Mouse (Mus musculus): Measurements from ENCODE around the gene Prrc2b. TPM values are rescaled to one million over a fixed set of nuclear protein-coding genes. Genes with fewer than 3 reads are reported as not detected.

Prrc2b gene
- polyA plus RNA-seq, 1 experiment from 2014 or later = 18.7 TPM

GRCm38 (mm10) chr2:32171658-32172433 lies 21.0 kb downstream of the Prrc2b start:
- H3K27ac ChIP-seq (replicated peaks) = peak overlapping the region; percentile 0
- H3K4me2 ChIP-seq (replicated peaks; ENCODE audit: low read depth) = no peak overlapping the region
- 0 out of 2 replicates have a peak, but pooled peaks have one; percentile 7 for TF ChIP-seq CTCF (IDR thresholded peaks at IDR 0.05; ENCODE audit: low read depth)
- TF ChIP-seq EP300 (optimal IDR thresholded peaks at IDR 0.05) = no peak
- H3K4me1 ChIP-seq (replicated peaks; ENCODE audit: control insufficient read depth, insufficient read depth) = peaks cover 21% of the 10 kb centered on the region
- H3K36me3 ChIP-seq (ENCODE audit: control insufficient read depth, insufficient read depth, low read length) = no peaks in the 10 kb centered on the region
- WGBS = 62% methylated on average over 14 of the region's 14 CpGs
- H3K4me3 ChIP-seq (ENCODE audit: low read depth, low read length) = no peak overlapping the region
- DNase-seq (ENCODE audit: low spot score) (no peak), ATAC-seq (ENCODE audit: low FRiP score, low TSS enrichment) (no peak)
- no peaks in the 10 kb centered on the region for H3K9me3 ChIP-seq (ENCODE audit: control insufficient read depth, low read length)
- no peak overlapping the region for H3K9ac ChIP-seq (ENCODE audit: low read length)
- H3K27me3 ChIP-seq (ENCODE audit: control insufficient read depth, insufficient read depth, low read length) = no peaks in the 10 kb centered on the region

- peak overlapping the region; percentile 8 for H3K4me2 ChIP-seq (replicated peaks; ENCODE audit: low read depth)
- H3K9me3 ChIP-seq (ENCODE audit: control insufficient read depth, low read length) = no peaks in the 10 kb centered on the region
- no peak overlapping the region for H3K4me3 ChIP-seq (ENCODE audit: low read depth, low read length)
- H3K27me3 ChIP-seq (ENCODE audit: control insufficient read depth, insufficient read depth, low read length) = no peaks in the 10 kb centered on the region
- DNase-seq (ENCODE audit: low spot score) = peak; percentile 82
- TF ChIP-seq EP300 (optimal IDR thresholded peaks at IDR 0.05) (peak; percentile 39), CTCF (IDR thresholded peaks at IDR 0.05; ENCODE audit: low read depth) (no peak)
- peak overlapping the region; percentile 75 for H3K27ac ChIP-seq (replicated peaks)
- H3K4me1 ChIP-seq (replicated peaks; ENCODE audit: control insufficient read depth, insufficient read depth) = peaks cover 16% of the 10 kb centered on the region
- H3K9ac ChIP-seq (ENCODE audit: low read length) = 0 out of 2 replicates have a peak overlapping the region, but pooled peaks have one; percentile 27
- peak; percentile 88 for ATAC-seq (ENCODE audit: low FRiP score, low TSS enrichment)
- WGBS = 12% methylated on average over 13 of the region's 13 CpGs
- no peaks in the 10 kb centered on the region for H3K36me3 ChIP-seq (ENCODE audit: control insufficient read depth, insufficient read depth, low read length)
Observed at GRCm38 (mm10) chr2:32174170-32174741, 23.4 kb downstream of the Prrc2b start.

DNA sequence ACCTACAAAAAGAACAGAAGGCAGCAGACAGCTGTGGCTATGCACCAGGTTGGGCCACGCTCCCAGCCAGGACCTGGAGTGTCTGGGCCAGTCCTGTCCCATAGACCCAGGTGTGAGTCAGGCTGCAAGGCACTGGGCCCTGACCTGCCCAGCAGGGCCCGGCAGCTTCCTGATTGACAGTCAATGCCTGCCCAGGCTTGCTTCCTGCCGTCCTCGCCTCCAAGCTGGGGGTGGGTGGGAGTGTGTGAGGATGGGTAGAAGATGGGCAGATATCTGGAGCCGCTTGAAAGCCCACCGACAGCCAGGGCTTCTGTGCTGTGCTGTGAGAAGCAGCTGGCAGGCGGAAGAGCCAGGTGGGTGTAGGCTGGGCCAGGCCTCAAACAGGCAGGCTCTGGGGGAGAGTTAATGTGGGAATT lies 24.2 kb downstream of the Prrc2b start:
- Histone ChIP-seq H3K36me3 (ENCODE audit: control insufficient read depth, insufficient read depth, low read length) (no peaks in the 10 kb centered on the region), H3K9ac (ENCODE audit: low read length) (peak overlapping the region; percentile 41), H3K4me1 (replicated peaks; ENCODE audit: control insufficient read depth, insufficient read depth) (peaks cover 17% of the 10 kb centered on the region), H3K4me3 (ENCODE audit: low read depth, low read length) (no peak overlapping the region), H3K9me3 (ENCODE audit: control insufficient read depth, low read length) (no peaks in the 10 kb centered on the region), H3K27ac (replicated peaks) (peak overlapping the region; percentile 75), H3K4me2 (replicated peaks; ENCODE audit: low read depth) (peak overlapping the region; percentile 8), H3K27me3 (ENCODE audit: control insufficient read depth, insufficient read depth, low read length) (no peaks in the 10 kb centered on the region)
- 22% methylated on average over 7 of the region's 7 CpGs for WGBS
- ATAC-seq (ENCODE audit: low FRiP score, low TSS enrichment) (peak; percentile 80), DNase-seq (ENCODE audit: low spot score) (peak; percentile 59)
- no peak for TF ChIP-seq EP300 (optimal IDR thresholded peaks at IDR 0.05)
- no peak for TF ChIP-seq CTCF (IDR thresholded peaks at IDR 0.05; ENCODE audit: low read depth)

GRCm38 (mm10) chr2:32175508-32175907 lies 24.6 kb downstream of the Prrc2b start:
- Histone ChIP-seq H3K4me1 (replicated peaks; ENCODE audit: control insufficient read depth, insufficient read depth) (peaks cover 15% of the 10 kb centered on the region), H3K4me2 (replicated peaks; ENCODE audit: low read depth) (peak overlapping the region; percentile 8; the same call in 1 of the 2 replicates), H3K4me3 (ENCODE audit: low read depth, low read length) (no peak overlapping the region), H3K9me3 (ENCODE audit: control insufficient read depth, low read length) (no peaks in the 10 kb centered on the region), H3K27ac (replicated peaks) (peak overlapping the region; percentile 75), H3K36me3 (ENCODE audit: control insufficient read depth, insufficient read depth, low read length) (no peaks in the 10 kb centered on the region), H3K9ac (ENCODE audit: low read length) (peak overlapping the region; percentile 41), H3K27me3 (ENCODE audit: control insufficient read depth, insufficient read depth, low read length) (no peaks in the 10 kb centered on the region)
- no peak for DNase-seq (ENCODE audit: low spot score)
- ATAC-seq (ENCODE audit: low FRiP score, low TSS enrichment) = no peak
- TF ChIP-seq CTCF (IDR thresholded peaks at IDR 0.05; ENCODE audit: low read depth) (no peak), EP300 (optimal IDR thresholded peaks at IDR 0.05) (no peak)
- 90% methylated on average over 6 of the region's 6 CpGs for WGBS

- no peak overlapping the region for H3K9ac ChIP-seq (ENCODE audit: low read length)
- no peak overlapping the region for H3K4me2 ChIP-seq (replicated peaks; ENCODE audit: low read depth)
- no peaks in the 10 kb centered on the region for H3K9me3 ChIP-seq (ENCODE audit: control insufficient read depth, low read length)
- peaks cover 15% of the 10 kb centered on the region for H3K4me1 ChIP-seq (replicated peaks; ENCODE audit: control insufficient read depth, insufficient read depth)
- H3K27me3 ChIP-seq (ENCODE audit: control insufficient read depth, insufficient read depth, low read length) = no peaks in the 10 kb centered on the region
- H3K4me3 ChIP-seq (ENCODE audit: low read depth, low read length) = no peak overlapping the region
- DNase-seq (ENCODE audit: low spot score) (no peak), ATAC-seq (ENCODE audit: low FRiP score, low TSS enrichment) (no peak)
- TF ChIP-seq CTCF (IDR thresholded peaks at IDR 0.05; ENCODE audit: low read depth) = no peak
- no peak for TF ChIP-seq EP300 (optimal IDR thresholded peaks at IDR 0.05)
- no peaks in the 10 kb centered on the region for H3K36me3 ChIP-seq (ENCODE audit: control insufficient read depth, insufficient read depth, low read length)
- 32% methylated on average over 3 of the region's 3 CpGs for WGBS
- H3K27ac ChIP-seq (replicated peaks) = no peak overlapping the region
Observed at GRCm38 (mm10) chr2:32176848-32177247, 26.0 kb downstream of the Prrc2b start.

Measured in stomach, postnatal 0 days (tissue).